Mouse (Mus musculus) liver, embryonic 11.5 days (tissue): ENCODE results near the gene Cnfn. TPM values are rescaled to one million over a fixed set of nuclear protein-coding genes. Genes with fewer than 3 reads are reported as not detected.

Experiments
- ATAC-seq: fragments of 200-750 bp; cut with Nextera tagmentation; replicated peaks from 2 replicates; pipeline ENCODE4 v1.8.0; 2017; ENCODE audit warnings: moderate number of reproducible peaks, mild to moderate bottlenecking, moderate TSS enrichment, moderate library complexity; ENCODE audit not compliant: low FRiP score
- DNase-seq: peaks from one replicate; pipeline ENCODE4 v3.0.0-alpha.2; 2017; ENCODE audit warnings: low spot score
- H3K27ac ChIP-seq: fragments of 300-500 bp; sonication (generic); 2 replicates; pipeline ENCODE4 v1.5.1; 2014; ENCODE audit warnings: mild to moderate bottlenecking, low read depth, low read length, control low read depth
- H3K27me3 ChIP-seq: fragments of 300-500 bp; sonication (generic); replicated peaks from 2 replicates; pipeline ENCODE4 v1.6.1; 2014; ENCODE audit warnings: low read length, mixed read lengths; ENCODE audit not compliant: control insufficient read depth, insufficient read depth
- H3K36me3 ChIP-seq: fragments of 300-500 bp; sonication (generic); 2 replicates; pipeline ENCODE4 v1.6.1; 2014; ENCODE audit warnings: mild to moderate bottlenecking, low read length, moderate library complexity, mixed read lengths; ENCODE audit not compliant: control insufficient read depth, insufficient read depth
- H3K4me1 ChIP-seq: fragments of 300-500 bp; sonication (generic); replicated peaks from 2 replicates; pipeline ENCODE4 v1.6.1; 2014; ENCODE audit warnings: low read length, mixed read lengths; ENCODE audit not compliant: control insufficient read depth, insufficient read depth
- H3K4me2 ChIP-seq: fragments of 300-500 bp; sonication (generic); 2 replicates; pipeline ENCODE4 v1.6.1; 2014; ENCODE audit warnings: mild to moderate bottlenecking, control low read depth, moderate library complexity
- H3K4me3 ChIP-seq: fragments of 300-500 bp; sonication (generic); 2 replicates; pipeline ENCODE4 v1.5.1; 2014; ENCODE audit warnings: low read depth, low read length, control low read depth
- H3K9ac ChIP-seq: fragments of 300-500 bp; sonication (generic); 2 replicates; pipeline ENCODE4 v1.6.1; 2014; ENCODE audit warnings: low read depth, low read length, control low read depth
- H3K9me3 ChIP-seq: fragments of 300-500 bp; sonication (generic); 2 replicates; pipeline ENCODE4 v1.6.1; 2016; ENCODE audit warnings: low read length, inconsistent platforms, mixed read lengths; ENCODE audit not compliant: control insufficient read depth
- WGBS: fragments of 180-500 bp; shearing (Covaris S2); extraction: QIAGEN DNeasy Blood & Tissue Kit; methylation state at CpG from one replicate; pipeline ENCODE4 v1.1.7; 2014; 5-methylcytosine and 5-hydroxymethylcytosine counted together
- polyA plus RNA-seq: library from polyadenylated mRNA; unstranded; fragments of >200 nt; fragmentation: Nextera tagmentation; extraction: Ambion mirVana; gene quantifications from 2 replicates; pipeline ENCODE4 v1.2.1, GENCODE M21; 2014

Cnfn gene
- polyA plus RNA-seq, 1 experiment from 2014 or later = not detected

GRCm38 (mm10) chr7:25393451-25394210 is 24.1 kb upstream of the Cnfn start:
- no peak overlapping the region for H3K4me3 ChIP-seq
- no peak for DNase-seq
- H3K9me3 ChIP-seq = no peaks in the 10 kb centered on the region; the same call in 1 of the 2 replicates
- ATAC-seq = no peak
- H3K4me1 ChIP-seq = peaks cover 33% of the 10 kb centered on the region
- no peaks in the 10 kb centered on the region for H3K27me3 ChIP-seq
- WGBS = 82% methylated on average over 8 of the region's 8 CpGs
- no peaks in the 10 kb centered on the region for H3K36me3 ChIP-seq
- no peak overlapping the region for H3K27ac ChIP-seq
- no peak overlapping the region for H3K4me2 ChIP-seq
- no peak overlapping the region for H3K9ac ChIP-seq

DNA sequence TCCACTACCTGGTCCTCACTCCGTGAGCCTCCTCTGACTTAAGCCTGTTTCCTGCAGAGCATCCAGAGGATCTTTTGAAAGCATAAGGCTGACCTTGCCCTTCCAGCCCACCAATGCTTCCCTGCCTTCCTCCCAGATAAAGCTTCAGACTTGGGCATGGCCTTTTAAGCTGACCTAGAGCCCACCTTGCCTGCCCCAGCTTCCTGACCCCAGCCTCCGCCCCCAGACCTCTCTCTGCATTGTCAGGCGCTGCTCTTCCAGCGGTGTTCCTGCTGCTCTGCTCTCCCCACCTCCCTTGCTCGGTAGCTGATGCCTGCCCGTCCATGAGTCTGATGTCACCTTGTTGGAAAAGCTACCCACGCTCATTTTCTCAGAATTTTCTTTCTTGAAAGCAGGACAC is 23.3 kb upstream of the Cnfn start:
- Histone ChIP-seq H3K4me2 (no peak overlapping the region), H3K27ac (no peak overlapping the region), H3K4me1 (peaks cover 33% of the 10 kb centered on the region), H3K9me3 (no peaks in the 10 kb centered on the region; the same call in 1 of the 2 replicates), H3K27me3 (no peaks in the 10 kb centered on the region), H3K9ac (no peak overlapping the region), H3K4me3 (no peak overlapping the region), H3K36me3 (no peaks in the 10 kb centered on the region; the same call in 1 of the 2 replicates)
- ATAC-seq (no peak), DNase-seq (no peak)
- 56% methylated on average over 7 of the region's 7 CpGs for WGBS

GRCm38 (mm10) chr7:25391856-25392453 is 22.4 kb upstream of the Cnfn start:
- Histone ChIP-seq H3K27ac (no peak overlapping the region), H3K4me1 (peaks cover 33% of the 10 kb centered on the region)
- WGBS = 78% methylated on average over 2 of the region's 2 CpGs

GRCm38 (mm10) chr7:25390986-25391385 is 21.5 kb upstream of the Cnfn start:
- Histone ChIP-seq H3K27ac (peak overlapping the region; percentile 9; the same call in 1 of the 2 replicates), H3K4me1 (peaks cover 38% of the 10 kb centered on the region), H3K4me3 (no peak overlapping the region), H3K9me3 (no peaks in the 10 kb centered on the region; the same call in 1 of the 2 replicates), H3K27me3 (no peaks in the 10 kb centered on the region), H3K9ac (no peak overlapping the region), H3K36me3 (no peaks in the 10 kb centered on the region; the same call in 1 of the 2 replicates), H3K4me2 (no peak overlapping the region)
- ATAC-seq = no peak
- DNase-seq = no peak
- 60% methylated on average over 2 of the region's 2 CpGs for WGBS

More at GRCm38 (mm10) chr7:25391856-25392453, 22.4 kb upstream of the Cnfn start:
- Histone ChIP-seq H3K9me3 (no peaks in the 10 kb centered on the region; the same call in 1 of the 2 replicates), H3K4me2 (no peak overlapping the region), H3K9ac (no peak overlapping the region), H3K27me3 (no peaks in the 10 kb centered on the region), H3K4me3 (no peak overlapping the region), H3K36me3 (no peaks in the 10 kb centered on the region; the same call in 1 of the 2 replicates)
- DNase-seq (no peak), ATAC-seq (no peak)

- H3K27me3 ChIP-seq = no peaks in the 10 kb centered on the region
- no peaks in the 10 kb centered on the region; the same call in 1 of the 2 replicates for H3K9me3 ChIP-seq
- no peaks in the 10 kb centered on the region; the same call in 1 of the 2 replicates for H3K36me3 ChIP-seq
- H3K4me2 ChIP-seq = peak overlapping the region; percentile 18
- ATAC-seq (peak; percentile 91), DNase-seq (no peak)
- H3K4me1 ChIP-seq = peaks cover 40% of the 10 kb centered on the region
- peak overlapping the region; percentile 33; the same call in 1 of the 2 replicates for H3K27ac ChIP-seq
- WGBS = 62% methylated on average over 8 of the region's 8 CpGs
- H3K4me3 ChIP-seq = no peak overlapping the region
- H3K9ac ChIP-seq = peak overlapping the region; percentile 38; the same call in 1 of the 2 replicates
Measured at GRCm38 (mm10) chr7:25390054-25390770, 20.7 kb upstream of the Cnfn start.

DNA sequence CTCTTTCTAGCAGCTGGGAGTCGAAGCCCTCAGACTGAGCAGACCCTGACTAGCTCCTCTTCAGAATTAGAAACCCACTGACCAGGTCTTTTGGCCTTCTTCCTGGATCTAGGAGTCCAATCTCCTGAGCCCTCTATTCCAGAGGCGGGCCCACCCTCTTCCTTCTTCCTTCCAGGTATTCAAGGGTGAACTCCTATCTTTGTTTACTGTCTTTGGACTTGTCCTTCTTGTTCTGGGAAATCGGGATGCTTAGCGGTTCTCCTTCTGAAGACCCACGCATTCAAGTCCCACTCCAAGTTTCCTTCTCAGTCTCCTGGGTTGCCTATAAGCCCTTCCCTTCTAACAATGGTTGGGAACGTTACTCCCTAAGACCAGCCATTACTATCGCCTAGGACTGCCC is 19.4 kb upstream of the Cnfn start:
- H3K4me1 ChIP-seq = peaks cover 30% of the 10 kb centered on the region
- H3K9me3 ChIP-seq = no peaks in the 10 kb centered on the region; the same call in 1 of the 2 replicates
- no peak for ATAC-seq
- no peaks in the 10 kb centered on the region; the same call in 1 of the 2 replicates for H3K36me3 ChIP-seq
- no peak overlapping the region for H3K4me3 ChIP-seq
- H3K9ac ChIP-seq = no peak overlapping the region
- H3K27me3 ChIP-seq = no peaks in the 10 kb centered on the region
- WGBS = 84% methylated on average over 7 of the region's 7 CpGs
- no peak overlapping the region for H3K4me2 ChIP-seq
- DNase-seq = no peak
- no peak overlapping the region for H3K27ac ChIP-seq

- Histone ChIP-seq H3K4me3 (no peak overlapping the region), H3K4me2 (no peak overlapping the region), H3K9ac (no peak overlapping the region), H3K9me3 (no peaks in the 10 kb centered on the region), H3K27ac (no peak overlapping the region), H3K4me1 (peaks cover 25% of the 10 kb centered on the region), H3K36me3 (no peaks in the 10 kb centered on the region; the same call in 1 of the 2 replicates), H3K27me3 (no peaks in the 10 kb centered on the region)
- no peak for DNase-seq
- 88% methylated on average over 18 of the region's 18 CpGs for WGBS
- ATAC-seq = no peak
Measured at GRCm38 (mm10) chr7:25387811-25388440, 18.4 kb upstream of the Cnfn start.
